Mouse (Mus musculus): ENCODE measurements around the gene Prdm16. TPM values are rescaled to one million over a fixed set of nuclear protein-coding genes. Genes with fewer than 3 reads are reported as not detected.

Prdm16 gene
- total RNA-seq, 1 experiment = 3.1 TPM

DNA sequence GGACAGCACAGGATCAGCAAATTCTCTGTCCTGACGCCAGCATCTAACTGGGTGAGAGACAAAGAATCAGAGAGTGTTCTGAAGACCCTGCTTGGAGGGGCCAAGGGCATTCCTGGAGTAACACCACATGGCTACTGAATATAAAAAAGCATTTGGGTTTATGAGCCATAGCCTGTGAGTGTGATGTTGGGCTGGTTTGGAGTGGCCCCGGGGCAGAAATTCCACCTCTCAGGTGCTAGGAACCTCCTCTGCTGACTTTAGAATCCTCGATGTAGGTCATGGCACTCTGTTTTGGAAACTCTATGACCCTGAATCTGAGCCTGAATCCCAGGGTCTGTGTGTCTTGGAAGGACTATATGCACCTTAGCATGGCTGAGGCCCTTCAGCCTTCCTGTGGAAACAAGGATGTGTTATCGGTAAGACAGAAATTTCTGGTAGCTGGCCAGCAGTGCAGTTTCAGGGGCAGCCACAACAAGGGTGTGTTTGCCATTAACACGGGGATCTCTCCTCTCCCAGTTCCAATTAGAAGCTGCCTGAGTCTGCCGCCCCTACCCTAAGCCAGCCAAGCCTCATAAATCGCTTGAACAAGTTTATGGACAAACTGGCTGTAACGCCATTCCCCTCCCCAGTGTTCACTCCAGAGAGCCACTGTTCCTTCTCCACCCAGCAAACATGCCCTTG, 34.7 kb upstream of the Prdm16 start:
- Histone ChIP-seq H3K27ac (ENCODE audit: insufficient read depth, low read depth, low read length, poor library complexity, severe bottlenecking) (no peak overlapping the region), H3K36me3 (ENCODE audit: control insufficient read depth, insufficient read depth, low read length, poor library complexity, severe bottlenecking) (no peaks in the 10 kb centered on the region), H3K9ac (ENCODE audit: insufficient read depth, low read depth, low read length, poor library complexity, severe bottlenecking) (no peak overlapping the region), H3K4me3 (ENCODE audit: insufficient read depth in 1 of 2, low read depth in 1 of 2, low read length in 2 of 2, poor library complexity in 1 of 2, severe bottlenecking in 1 of 2) (no peak overlapping the region), H3K4me1 (ENCODE audit: control insufficient read depth in 2 of 2, insufficient read depth in 2 of 2, low read length in 2 of 2, poor library complexity in 1 of 2) (peaks cover 3 to 19% of the 10 kb centered on the region in 2 experiments; a peak in 2 of 4 replicates), H3K9me3 (ENCODE audit: control insufficient read depth, insufficient read depth, low read depth, low read length) (no peaks in the 10 kb centered on the region)
- TF ChIP-seq HCFC1 (IDR thresholded peaks at IDR 0.05; ENCODE audit: borderline replicate concordance, insufficient read depth, low read length) (no peak), MAFK (IDR thresholded peaks at IDR 0.05; ENCODE audit: insufficient read depth, low read depth, low read length) (no peak)
- in situ Hi-C loops (cut with MboI; ENCODE audit: low sequenced_read_pairs in 2 of 2, unreplicated experiment in 2 of 2) = no loop called here
- DNase-seq (ENCODE audit: low read depth, low spot score) = no peak

GRCm38 (mm10) chr4:154667767-154668166, 31.1 kb upstream of the Prdm16 start, which contains the start of gene Actrt2:
Actrt2 (minus strand) TSS chr4:154667867.
- no peak for DNase-seq (ENCODE audit: low read depth, low spot score)
- Histone ChIP-seq H3K9ac (ENCODE audit: insufficient read depth, low read depth, low read length, poor library complexity, severe bottlenecking) (no peak within 1 kb of the TSS), H3K36me3 (ENCODE audit: control insufficient read depth, insufficient read depth, low read length, poor library complexity, severe bottlenecking) (no peaks in the 10 kb centered on the region), H3K4me1 (ENCODE audit: control insufficient read depth in 2 of 2, insufficient read depth in 2 of 2, low read length in 2 of 2, poor library complexity in 1 of 2) (peaks cover under 1 to 4% of the 10 kb centered on the region in 2 experiments; a peak in 1 of 4 replicates), H3K9me3 (ENCODE audit: control insufficient read depth, insufficient read depth, low read depth, low read length) (no peaks in the 10 kb centered on the region), H3K27ac (ENCODE audit: insufficient read depth, low read depth, low read length, poor library complexity, severe bottlenecking) (no peak within 1 kb of the TSS), H3K4me3 (ENCODE audit: insufficient read depth in 1 of 2, low read depth in 1 of 2, low read length in 2 of 2, poor library complexity in 1 of 2, severe bottlenecking in 1 of 2) (no peak within 1 kb of the TSS)
- in situ Hi-C loops (cut with MboI; ENCODE audit: low sequenced_read_pairs in 2 of 2, unreplicated experiment in 2 of 2) = no loop called here
- TF ChIP-seq HCFC1 (IDR thresholded peaks at IDR 0.05; ENCODE audit: borderline replicate concordance, insufficient read depth, low read length) (no peak), CHD2 (IDR thresholded peaks at IDR 0.05; ENCODE audit: low read depth, low read length) (no peak), ZNF384 (IDR thresholded peaks at IDR 0.05; ENCODE audit: low read depth, low read length) (no peak), ZC3H11A (IDR thresholded peaks at IDR 0.05; ENCODE audit: borderline replicate concordance, low read depth, low read length) (no peak), MAFK (IDR thresholded peaks at IDR 0.05; ENCODE audit: insufficient read depth, low read depth, low read length) (no peak)

DNA sequence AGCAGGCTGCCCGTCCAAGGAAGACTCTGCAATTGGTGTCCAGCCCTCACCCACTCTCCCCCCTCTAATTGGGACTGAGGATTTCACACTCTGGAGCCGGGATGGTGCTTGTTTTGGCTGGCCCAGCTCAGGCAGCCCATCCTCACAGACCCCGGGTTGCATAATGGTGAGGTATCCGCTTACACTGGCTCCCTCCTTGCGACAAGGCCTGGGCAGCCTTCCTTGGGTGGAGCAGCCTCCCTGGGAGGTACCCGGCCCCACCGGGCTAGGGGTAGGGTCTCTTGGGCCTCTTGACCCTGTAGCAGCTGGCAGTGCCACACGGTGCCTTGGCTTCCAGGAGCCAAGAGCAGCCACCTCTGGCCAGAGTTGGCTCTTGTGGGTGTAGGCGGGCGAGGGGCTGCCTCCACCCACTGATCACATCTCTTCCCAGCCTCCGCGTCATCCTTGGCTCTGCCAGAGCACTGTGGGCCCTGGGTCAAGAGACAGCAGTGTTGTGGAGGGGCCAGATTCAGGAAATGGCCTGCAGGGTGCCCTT, 26.1 kb upstream of the Prdm16 start:
- DNase-seq (ENCODE audit: low read depth, low spot score) = no peak
- Histone ChIP-seq H3K4me1 (ENCODE audit: control insufficient read depth in 2 of 2, insufficient read depth in 2 of 2, low read length in 2 of 2, poor library complexity in 1 of 2) (peaks cover 0 to 5% of the 10 kb centered on the region in 2 experiments; a peak in 2 of 4 replicates), H3K9ac (ENCODE audit: insufficient read depth, low read depth, low read length, poor library complexity, severe bottlenecking) (no peak overlapping the region), H3K36me3 (ENCODE audit: control insufficient read depth, insufficient read depth, low read length, poor library complexity, severe bottlenecking) (no peaks in the 10 kb centered on the region), H3K27ac (ENCODE audit: insufficient read depth, low read depth, low read length, poor library complexity, severe bottlenecking) (no peak overlapping the region), H3K9me3 (ENCODE audit: control insufficient read depth, insufficient read depth, low read depth, low read length) (no peaks in the 10 kb centered on the region), H3K4me3 (ENCODE audit: insufficient read depth in 1 of 2, low read depth in 1 of 2, low read length in 2 of 2, poor library complexity in 1 of 2, severe bottlenecking in 1 of 2) (no peak overlapping the region)
- no peak for TF ChIP-seq CHD2 (IDR thresholded peaks at IDR 0.05; ENCODE audit: low read depth, low read length)
- TF ChIP-seq MAFK (IDR thresholded peaks at IDR 0.05; ENCODE audit: insufficient read depth, low read depth, low read length) = no peak
- no peak for TF ChIP-seq ZC3H11A (IDR thresholded peaks at IDR 0.05; ENCODE audit: borderline replicate concordance, low read depth, low read length)
- no peak for TF ChIP-seq ZNF384 (IDR thresholded peaks at IDR 0.05; ENCODE audit: low read depth, low read length)
- TF ChIP-seq HCFC1 (IDR thresholded peaks at IDR 0.05; ENCODE audit: borderline replicate concordance, insufficient read depth, low read length) = no peak
- in situ Hi-C loops (cut with MboI; ENCODE audit: low sequenced_read_pairs in 2 of 2, unreplicated experiment in 2 of 2) = no loop called here

DNA sequence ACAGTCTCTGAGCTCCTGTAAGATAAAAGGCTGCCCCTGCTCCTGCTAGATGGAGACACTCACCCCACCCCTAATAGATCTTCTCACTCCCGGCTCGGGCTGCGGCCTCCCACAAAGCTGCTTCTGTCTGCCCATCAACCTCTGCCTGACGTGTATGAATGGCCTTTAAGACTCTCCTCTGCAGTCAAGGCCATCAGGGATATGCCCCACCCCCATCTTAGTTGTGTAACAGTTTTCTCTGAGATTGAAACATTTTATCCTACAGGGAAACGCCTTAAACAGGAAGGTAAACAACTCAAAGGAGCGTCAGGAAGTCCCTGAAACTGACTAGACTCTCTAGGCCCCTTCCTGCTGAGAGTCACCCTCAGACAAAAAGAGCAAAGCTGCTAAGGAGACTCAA, 24.6 kb upstream of the Prdm16 start:
- Histone ChIP-seq H3K4me3 (ENCODE audit: insufficient read depth in 1 of 2, low read depth in 1 of 2, low read length in 2 of 2, poor library complexity in 1 of 2, severe bottlenecking in 1 of 2) (no peak overlapping the region), H3K27ac (ENCODE audit: insufficient read depth, low read depth, low read length, poor library complexity, severe bottlenecking) (no peak overlapping the region), H3K4me1 (ENCODE audit: control insufficient read depth in 2 of 2, insufficient read depth in 2 of 2, low read length in 2 of 2, poor library complexity in 1 of 2) (peaks cover 4 to 13% of the 10 kb centered on the region in 2 experiments; a peak in 3 of 4 replicates), H3K9me3 (ENCODE audit: control insufficient read depth, insufficient read depth, low read depth, low read length) (no peaks in the 10 kb centered on the region), H3K9ac (ENCODE audit: insufficient read depth, low read depth, low read length, poor library complexity, severe bottlenecking) (no peak overlapping the region), H3K36me3 (ENCODE audit: control insufficient read depth, insufficient read depth, low read length, poor library complexity, severe bottlenecking) (no peaks in the 10 kb centered on the region)
- no peak for DNase-seq (ENCODE audit: low read depth, low spot score)
- in situ Hi-C loops (cut with MboI; ENCODE audit: low sequenced_read_pairs in 2 of 2, unreplicated experiment in 2 of 2) = no loop called here
- TF ChIP-seq ZC3H11A (IDR thresholded peaks at IDR 0.05; ENCODE audit: borderline replicate concordance, low read depth, low read length) (no peak), ZNF384 (IDR thresholded peaks at IDR 0.05; ENCODE audit: low read depth, low read length) (no peak), CHD2 (IDR thresholded peaks at IDR 0.05; ENCODE audit: low read depth, low read length) (no peak), HCFC1 (IDR thresholded peaks at IDR 0.05; ENCODE audit: borderline replicate concordance, insufficient read depth, low read length) (no peak), MAFK (IDR thresholded peaks at IDR 0.05; ENCODE audit: insufficient read depth, low read depth, low read length) (no peak)
